Mouse (Mus musculus) CD4-positive, CD25-positive, alpha-beta regulatory T cell (primary cell): ENCODE results near the gene Drd5. TPM values are rescaled to one million over a fixed set of nuclear protein-coding genes. Genes with fewer than 3 reads are reported as not detected.

Experiments
- polyA plus RNA-seq: library from polyadenylated mRNA; unstranded; fragments of 100-300 nt; shearing (Covaris generic); gene quantifications from one replicate; pipeline ENCODE4 v1.2.1, GENCODE M21; 2017

Drd5 gene
- polyA plus RNA-seq: not detected

GRCm38 (mm10) chr5:38318966-38319786 is at the start of gene Drd5:
Gene Drd5, plus strand, starts transcription at chr5:38319367.

GRCm38 (mm10) chr5:38275771-38276170 is 43.4 kb upstream of the Drd5 start, which contains the start of gene Otop1:
Gene Otop1, plus strand, starts transcription at chr5:38275972.

Other genes with a start within 250 kb of the Drd5 start
- 0.22 TPM for gene Nsg1, start 159.5 kb upstream of the Drd5 start, polyA plus RNA-seq
- gene Zbtb49, start 98.9 kb upstream of the Drd5 start, polyA plus RNA-seq: 19.4 TPM
- gene Lyar, start 98.9 kb upstream of the Drd5 start, polyA plus RNA-seq: 49.9 TPM
- gene Tmem128, start 59.2 kb upstream of the Drd5 start, polyA plus RNA-seq: 101 TPM
- gene Otop1, start 43.4 kb upstream of the Drd5 start, polyA plus RNA-seq: not detected
- 7.4 TPM for gene Slc2a9, start 183.8 kb downstream of the Drd5 start, polyA plus RNA-seq
- gene Wdr1, start 243.9 kb downstream of the Drd5 start, polyA plus RNA-seq: 585 TPM